Mouse (Mus musculus) ES-E14 (cell line): ENCODE data around the gene Acvr1b. TPM values are rescaled to one million over a fixed set of nuclear protein-coding genes. Genes with fewer than 3 reads are reported as not detected.

Experiments
- DNase-seq: peaks from one replicate; pipeline ENCODE4 v3.0.0-alpha.2; 2013; ENCODE audit warnings: low read depth, low spot score
- H3K27ac ChIP-seq: 2 replicates; pipeline ENCODE4 v1.5.1; 2012; ENCODE audit warnings: low read depth, mild to moderate bottlenecking, low read length, moderate library complexity, mixed read lengths; ENCODE audit not compliant: poor library complexity, insufficient read depth, severe bottlenecking
- H3K36me3 ChIP-seq: 2 replicates; pipeline ENCODE4 v1.6.1; 2012; ENCODE audit warnings: mild to moderate bottlenecking, low read length, moderate library complexity, mixed read lengths; ENCODE audit not compliant: control insufficient read depth, poor library complexity, insufficient read depth, severe bottlenecking
- H3K4me1 ChIP-seq, 2 experiments: fragments of 150-350 bp in 1 of 2; sonication (generic) in 1 of 2; 2 replicates each; pipeline ENCODE4 v1.6.1; 2012; ENCODE audit warnings: low read length in 2 of 2, mild to moderate bottlenecking in 1 of 2, mixed read lengths in 1 of 2; ENCODE audit not compliant: control insufficient read depth in 2 of 2, insufficient read depth in 2 of 2, poor library complexity in 1 of 2
- H3K4me3 ChIP-seq, 2 experiments: fragments of 150-350 bp in 1 of 2; sonication (generic) in 1 of 2; 2 replicates each; pipeline ENCODE4 v1.5.1; 2012; ENCODE audit warnings: low read length in 2 of 2, low read depth in 1 of 2, mild to moderate bottlenecking in 1 of 2, mixed read lengths in 1 of 2; ENCODE audit not compliant: insufficient read depth in 1 of 2, poor library complexity in 1 of 2, severe bottlenecking in 1 of 2
- H3K9ac ChIP-seq: 2 replicates; pipeline ENCODE4 v1.6.1; 2012; ENCODE audit warnings: low read depth, mild to moderate bottlenecking, low read length, mixed read lengths; ENCODE audit not compliant: poor library complexity, insufficient read depth, severe bottlenecking
- H3K9me3 ChIP-seq: fragments of 150-350 bp; sonication (generic); 2 replicates; pipeline ENCODE4 v1.6.1; 2012; ENCODE audit warnings: low read depth, mild to moderate bottlenecking, low read length; ENCODE audit not compliant: control insufficient read depth, insufficient read depth
- CHD2 ChIP-seq: IDR thresholded peaks from 2 replicates; pipeline ENCODE4 v1.6.1; 2014; ENCODE audit warnings: mild to moderate bottlenecking, low read depth, low read length, inconsistent platforms
- HCFC1 ChIP-seq: IDR thresholded peaks from 2 replicates; pipeline ENCODE4 v1.6.1; 2012; ENCODE audit warnings: low read length, inconsistent platforms, borderline replicate concordance; ENCODE audit not compliant: insufficient read depth
- MAFK ChIP-seq: IDR thresholded peaks from 2 replicates; pipeline ENCODE4 v1.6.1; 2014; ENCODE audit warnings: mild to moderate bottlenecking, low read depth, low read length, inconsistent platforms; ENCODE audit not compliant: insufficient read depth
- ZC3H11A ChIP-seq: IDR thresholded peaks from 2 replicates; pipeline ENCODE4 v1.6.1; 2012; ENCODE audit warnings: low read depth, mild to moderate bottlenecking, inconsistent platforms, low read length, borderline replicate concordance
- ZNF384 ChIP-seq: IDR thresholded peaks from 2 replicates; pipeline ENCODE4 v1.6.1; 2012; ENCODE audit warnings: low read depth, low read length, inconsistent platforms
- in situ Hi-C, 2 experiments: fragments of 600-800 bp; cut with MboI; formaldehyde crosslinking; loops; one replicate each; pipeline ENCODE4 v1.15.1; 2025; ENCODE audit warnings: low sequenced_read_pairs in 2 of 2, inconsistent platforms in 1 of 2; ENCODE audit not compliant: unreplicated experiment in 2 of 2
- total RNA-seq: library from RNA; depleted of rRNA; stranded (reverse); fragments of 300-350 nt; gene quantifications from 2 replicates; pipeline ENCODE4 v1.2.3, GENCODE M21; 2012

Gene Acvr1b
- total RNA-seq, 1 experiment: 26.4 TPM

- peaks cover 15% of the 10 kb centered on the region for H3K36me3 ChIP-seq
- DNase-seq: no peak
- no peak overlapping the region for H3K27ac ChIP-seq
- H3K4me1 ChIP-seq: peaks cover 12 to 26% of the 10 kb centered on the region in 2 experiments
- TF ChIP-seq CHD2 (no peak), ZNF384 (no peak), MAFK (no peak), HCFC1 (no peak), ZC3H11A (no peak)
- H3K9me3 ChIP-seq: no peaks in the 10 kb centered on the region
- H3K9ac ChIP-seq: no peak overlapping the region
- in situ Hi-C loops: no loop called here
- H3K4me3 ChIP-seq: peak overlapping the region; percentile 9 to 26; a peak in 2 of 4 replicates
Measured at GRCm38 (mm10) chr15:101227971-101228370, 54.1 kb downstream of the Acvr1b start.

GRCm38 (mm10) chr15:101228866-101229590 lies 55.2 kb downstream of the Acvr1b start:
- no peak for DNase-seq
- no peak for TF ChIP-seq ZC3H11A
- no peak for TF ChIP-seq ZNF384
- no peak for TF ChIP-seq MAFK
- TF ChIP-seq HCFC1: no peak
- no peak for TF ChIP-seq CHD2
- H3K9ac ChIP-seq: no peak overlapping the region
- peak overlapping the region in 1 of 2 experiments; percentile 26; a peak in 1 of 4 replicates for H3K4me3 ChIP-seq
- H3K9me3 ChIP-seq: no peaks in the 10 kb centered on the region
- in situ Hi-C loops: no loop called here
- no peak overlapping the region for H3K27ac ChIP-seq
- H3K36me3 ChIP-seq: peaks cover 18% of the 10 kb centered on the region
- H3K4me1 ChIP-seq: peaks cover 14 to 31% of the 10 kb centered on the region in 2 experiments

- Histone ChIP-seq H3K9ac (no peak overlapping the region), H3K4me1 (peaks cover 12 to 40% of the 10 kb centered on the region in 2 experiments), H3K27ac (no peak overlapping the region), H3K36me3 (peaks cover 18% of the 10 kb centered on the region), H3K4me3 (no peak overlapping the region), H3K9me3 (no peaks in the 10 kb centered on the region)
- TF ChIP-seq CHD2: no peak
- TF ChIP-seq ZC3H11A: no peak
- TF ChIP-seq MAFK: no peak
- TF ChIP-seq HCFC1: no peak
- no peak for TF ChIP-seq ZNF384
- in situ Hi-C loops: no loop called here
- DNase-seq: no peak
Measured at GRCm38 (mm10) chr15:101230503-101230902, 56.6 kb downstream of the Acvr1b start.

- TF ChIP-seq HCFC1 (peak; percentile 32; the same call in 1 of the 2 replicates), ZC3H11A (no peak)
- no peaks in the 10 kb centered on the region for H3K9me3 ChIP-seq
- peak overlapping the region; percentile 26; the same call in 1 of the 2 replicates for H3K27ac ChIP-seq
- peaks cover 18% of the 10 kb centered on the region for H3K36me3 ChIP-seq
- peak overlapping the region; percentile 75 for H3K9ac ChIP-seq
- in situ Hi-C loops: no loop called here
- peaks cover 12 to 43% of the 10 kb centered on the region in 2 experiments for H3K4me1 ChIP-seq
- H3K4me3 ChIP-seq: peak overlapping the region; percentile 41 to 73
- peak; percentile 94 for DNase-seq
Measured at GRCm38 (mm10) chr15:101230995-101231647, 57.3 kb downstream of the Acvr1b start.
